Mouse (Mus musculus) Patski (cell line): ENCODE measurements at regions not wholly inside any gene's neighbourhood (a gene's known extent, or its start where the extent isn't known, plus 50 kb on each side); places are given as distances from the start of the nearest gene placed in this dataset.

ENCODE experiments used
- ATAC-seq: fragments of 100-300 bp; one replicate; pipeline ENCODE4 v1.8.0; 2021
- CTCF ChIA-PET: fragments of 350-600 bp; sonication (Branson Sonifier 250); formaldehyde crosslinking; loops from one replicate; lab custom pipeline; 2022; ENCODE audit warnings: inconsistent platforms; lab: Charles Lee
- POLR2A ChIA-PET: fragments of 350-600 bp; sonication (Branson Sonifier 250); formaldehyde crosslinking; loops from one replicate; lab custom pipeline; 2022; ENCODE audit warnings: antibody characterized with exemption, inconsistent platforms; lab: Charles Lee
- DNase-seq: peaks from one replicate; pipeline ENCODE4 v3.0.0-alpha.2; 2011; ENCODE audit warnings: low read depth, low spot score
- H3K27me3 ChIP-seq: fragments of 371-371 bp; one replicate; pipeline ENCODE4 v1.5.1; 2021
- CTCF ChIP-seq: fragments of 100-300 bp; IDR thresholded peaks from one replicate; pipeline ENCODE4 v1.5.1; 2021
- in situ Hi-C: fragments of 300-500 bp; cut with MboI; formaldehyde crosslinking; loops from 3 replicates; pipeline ENCODE4 v1.11.1; 2018; ENCODE audit warnings: low pct_unique_long_range_greater_than_20kb, mixed read lengths

GRCm38 (mm10) chr13:97503391-97503790 is 257.0 kb downstream of the Gm10260 start:
- CTCF ChIA-PET: interaction anchor here (1.4 kb wide), 1 partner anchor 9 kb away, joined by 3 read pairs; no protein-coding TSS in a partner anchor
- no peak for TF ChIP-seq CTCF
- in situ Hi-C loops: no loop called here
- ATAC-seq (no peak), DNase-seq (no peak)
- POLR2A ChIA-PET: no interaction called here
- H3K27me3 ChIP-seq: no peaks in the 10 kb centered on the region

- H3K27me3 ChIP-seq: no peaks in the 10 kb centered on the region
- in situ Hi-C loops: no loop called here
- ChIA-PET POLR2A (no interaction called here), CTCF (no interaction called here)
- no peak for DNase-seq
- TF ChIP-seq CTCF: no peak
- no peak for ATAC-seq
Observed at GRCm38 (mm10) chr13:97500155-97500554, 259.2 kb downstream of the Enc1 start.

GRCm38 (mm10) chr13:97498981-97499380 is 258.1 kb downstream of the Enc1 start:
- CTCF ChIA-PET: no interaction called here
- no peak for TF ChIP-seq CTCF
- in situ Hi-C loops: no loop called here
- no peaks in the 10 kb centered on the region for H3K27me3 ChIP-seq
- no peak for DNase-seq
- POLR2A ChIA-PET: no interaction called here
- no peak for ATAC-seq

DNA sequence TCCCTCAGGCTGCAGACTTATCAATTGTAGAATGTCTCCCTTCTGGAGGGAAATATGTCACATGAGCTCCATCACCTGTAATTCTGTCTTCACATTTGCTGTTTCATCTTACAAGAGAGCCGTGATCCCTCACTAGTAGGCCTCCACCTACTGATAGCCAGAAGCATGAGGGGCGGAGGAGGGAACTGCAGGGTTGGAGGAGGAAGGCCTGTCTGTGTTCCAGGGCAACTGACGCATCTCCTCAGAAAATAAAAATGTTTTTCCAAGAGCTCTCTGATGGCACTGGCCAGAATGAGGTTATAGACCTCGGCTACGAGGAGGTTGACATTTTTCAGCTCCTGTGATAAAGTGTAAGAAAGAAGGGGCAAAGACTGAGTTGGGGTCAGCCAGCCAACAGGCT is 257.0 kb downstream of the Enc1 start:
- ChIA-PET CTCF (no interaction called here), POLR2A (no interaction called here)
- in situ Hi-C loops: no loop called here

GRCm38 (mm10) chr13:97494770-97495169 is 253.9 kb downstream of the Enc1 start:
- H3K27me3 ChIP-seq: no peaks in the 10 kb centered on the region
- ATAC-seq: no peak
- POLR2A ChIA-PET: interaction anchor here (0.5 kb wide), 1 partner anchor 131 kb away, joined by 6 read pairs; no protein-coding TSS in a partner anchor
- CTCF ChIA-PET: no interaction called here
- no peak for TF ChIP-seq CTCF
- no peak for DNase-seq
- in situ Hi-C loops: no loop called here

More for the DNA sequence above, 257.0 kb downstream of the Enc1 start:
- TF ChIP-seq CTCF: no peak
- DNase-seq (no peak), ATAC-seq (no peak)
- no peaks in the 10 kb centered on the region for H3K27me3 ChIP-seq

DNA sequence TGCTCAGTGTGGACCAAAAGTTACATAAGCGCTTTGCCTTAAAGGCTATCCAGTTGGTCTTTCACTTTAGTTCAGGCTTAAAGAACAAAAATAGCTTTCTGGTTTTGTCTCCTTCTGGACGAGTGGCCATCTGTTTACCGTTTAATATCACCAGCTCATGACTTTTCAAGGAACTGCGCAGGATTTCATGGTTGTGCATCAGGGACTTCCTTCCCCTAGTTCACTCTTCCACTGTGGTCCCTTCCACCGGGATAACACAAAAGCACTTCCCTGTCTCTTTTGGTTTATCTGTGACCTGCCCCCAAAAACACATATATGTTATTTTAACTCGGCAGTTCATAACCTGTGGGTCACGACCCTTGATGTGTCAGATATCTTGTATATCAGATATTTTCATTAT is 252.9 kb downstream of the Enc1 start:
- DNase-seq (no peak), ATAC-seq (no peak)
- no peak for TF ChIP-seq CTCF
- POLR2A ChIA-PET: no interaction called here
- no peaks in the 10 kb centered on the region for H3K27me3 ChIP-seq
- in situ Hi-C loops: no loop called here
- CTCF ChIA-PET: interaction anchor here (0.7 kb wide), 1 partner anchor 9 kb away, joined by 3 read pairs; no protein-coding TSS in a partner anchor

- no peak for DNase-seq
- no peak for TF ChIP-seq CTCF
- ChIA-PET CTCF (interaction anchor here (1.1 kb wide), 1 partner anchor 438 kb away, joined by 3 read pairs; no protein-coding TSS in a partner anchor), POLR2A (no interaction called here)
- no peaks in the 10 kb centered on the region for H3K27me3 ChIP-seq
- in situ Hi-C loops: no loop called here
- peak; percentile 80 for ATAC-seq
Observed at GRCm38 (mm10) chr13:97492958-97493735, 252.2 kb downstream of the Enc1 start.

- POLR2A ChIA-PET: interaction anchor here (1.0 kb wide), 1 partner anchor 15 kb away, joined by 5 read pairs; no protein-coding TSS in a partner anchor
- in situ Hi-C loops: no loop called here
- ATAC-seq (no peak), DNase-seq (no peak)
- no peaks in the 10 kb centered on the region for H3K27me3 ChIP-seq
- no peak for TF ChIP-seq CTCF
- CTCF ChIA-PET: interaction anchor here (1.1 to 1.2 kb wide), 3 partner anchors 9 to 439 kb away, joined by 3 to 4 read pairs (median 3); no protein-coding TSS in a partner anchor
Observed at GRCm38 (mm10) chr13:97491865-97492847, 251.3 kb downstream of the Enc1 start.

DNA sequence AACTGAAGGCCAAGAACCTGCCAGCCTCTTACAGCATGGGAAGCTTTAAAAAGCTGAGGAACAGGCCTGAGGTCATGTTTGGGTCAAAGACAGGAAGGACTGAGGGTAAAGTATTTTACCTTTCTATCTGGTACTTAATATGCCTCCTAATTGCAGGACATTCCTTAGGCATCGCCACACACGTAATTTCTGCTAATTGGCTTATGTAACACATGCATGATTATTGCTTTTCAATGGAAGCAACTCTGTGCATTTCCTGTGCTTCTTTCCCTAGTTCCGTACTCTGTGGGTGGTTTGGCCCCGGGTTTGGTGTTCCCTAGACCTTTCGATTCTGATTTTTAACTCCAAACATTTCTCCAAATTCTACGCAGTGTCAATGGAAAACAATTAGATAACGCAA is 249.2 kb downstream of the Enc1 start:
- DNase-seq (no peak), ATAC-seq (no peak)
- no peak for TF ChIP-seq CTCF
- in situ Hi-C loops: no loop called here
- H3K27me3 ChIP-seq: no peaks in the 10 kb centered on the region
- POLR2A ChIA-PET: interaction anchor here (0.6 kb wide), 1 partner anchor 352 kb away, joined by 5 read pairs; no protein-coding TSS in a partner anchor
- CTCF ChIA-PET: no interaction called here

GRCm38 (mm10) chr13:97489721-97490120 is 248.8 kb downstream of the Enc1 start:
- H3K27me3 ChIP-seq: no peaks in the 10 kb centered on the region
- TF ChIP-seq CTCF: no peak
- CTCF ChIA-PET: no interaction called here
- no peak for ATAC-seq
- POLR2A ChIA-PET: interaction anchor here (0.6 kb wide), 1 partner anchor 351 kb away, joined by 5 read pairs; no protein-coding TSS in a partner anchor
- DNase-seq: no peak
- in situ Hi-C loops: no loop called here
